Mouse (Mus musculus) liver, postnatal 0 days (tissue): ENCODE data around the gene Cbln1. TPM values are rescaled to one million over a fixed set of nuclear protein-coding genes. Genes with fewer than 3 reads are reported as not detected.

Experiments used
- ATAC-seq: fragments of 200-750 bp; cut with Nextera tagmentation; 2 replicates; pipeline ENCODE4 v1.8.0; 2017; ENCODE audit warnings: mild to moderate bottlenecking, moderate library complexity
- DNase-seq: peaks from one replicate; pipeline ENCODE4 v3.0.0-alpha.2; 2016
- H3K27ac ChIP-seq: fragments of 300-500 bp; sonication (generic); 2 replicates; pipeline ENCODE4 v1.5.1; 2014; ENCODE audit warnings: antibody characterized with exemption, moderate library complexity, mild to moderate bottlenecking, low read depth
- H3K27me3 ChIP-seq: fragments of 300-500 bp; sonication (generic); 2 replicates; pipeline ENCODE4 v1.6.1; 2014; ENCODE audit warnings: low read length, control low read depth, mixed read lengths; ENCODE audit not compliant: insufficient read depth
- H3K36me3 ChIP-seq: fragments of 300-500 bp; sonication (generic); replicated peaks from 2 replicates; pipeline ENCODE4 v1.6.1; 2014; ENCODE audit warnings: mild to moderate bottlenecking, control low read depth, low read length, moderate library complexity, mixed read lengths; ENCODE audit not compliant: insufficient read depth
- H3K4me1 ChIP-seq: fragments of 300-500 bp; sonication (generic); 2 replicates; pipeline ENCODE4 v1.6.1; 2014; ENCODE audit warnings: antibody characterized with exemption, mild to moderate bottlenecking, control low read depth; ENCODE audit not compliant: insufficient read depth
- H3K4me2 ChIP-seq: fragments of 300-500 bp; sonication (generic); 2 replicates; pipeline ENCODE4 v1.6.1; 2014; ENCODE audit warnings: low read depth, mild to moderate bottlenecking, low read length, moderate library complexity, mixed read lengths
- H3K4me3 ChIP-seq: fragments of 300-500 bp; sonication (generic); 2 replicates; pipeline ENCODE4 v1.5.1; 2014; ENCODE audit warnings: low read depth, low read length
- H3K9ac ChIP-seq: fragments of 300-500 bp; sonication (generic); replicated peaks from 2 replicates; pipeline ENCODE4 v1.6.1; 2014; ENCODE audit warnings: mild to moderate bottlenecking, moderate library complexity
- H3K9me3 ChIP-seq: fragments of 300-500 bp; sonication (generic); 2 replicates; pipeline ENCODE4 v1.6.1; 2016; ENCODE audit warnings: mild to moderate bottlenecking, control low read depth, low read length, mixed read lengths
- CTCF ChIP-seq: sonication (generic); IDR thresholded peaks from 2 replicates; pipeline ENCODE4 v1.5.1; 2016; ENCODE audit warnings: antibody characterized with exemption, low read depth
- EP300 ChIP-seq: IDR thresholded peaks from 2 replicates; pipeline ENCODE4 v1.6.1; 2016; ENCODE audit warnings: antibody characterized with exemption, low read depth, mild to moderate bottlenecking
- WGBS: fragments of 180-500 bp; shearing (Covaris S2); extraction: QIAGEN DNeasy Blood & Tissue Kit; methylation state at CpG from one replicate; pipeline ENCODE4 v1.1.7; 2014; ENCODE audit not compliant: insufficient replicate concordance; 5-methylcytosine and 5-hydroxymethylcytosine counted together
- polyA plus RNA-seq: library from polyadenylated mRNA; unstranded; fragments of >200 nt; fragmentation: Nextera tagmentation; extraction: Ambion mirVana; gene quantifications from 2 replicates; pipeline ENCODE4 v1.2.1, GENCODE M21; 2015

Gene Cbln1
- polyA plus RNA-seq, 1 experiment from 2014 or later = not detected

DNA sequence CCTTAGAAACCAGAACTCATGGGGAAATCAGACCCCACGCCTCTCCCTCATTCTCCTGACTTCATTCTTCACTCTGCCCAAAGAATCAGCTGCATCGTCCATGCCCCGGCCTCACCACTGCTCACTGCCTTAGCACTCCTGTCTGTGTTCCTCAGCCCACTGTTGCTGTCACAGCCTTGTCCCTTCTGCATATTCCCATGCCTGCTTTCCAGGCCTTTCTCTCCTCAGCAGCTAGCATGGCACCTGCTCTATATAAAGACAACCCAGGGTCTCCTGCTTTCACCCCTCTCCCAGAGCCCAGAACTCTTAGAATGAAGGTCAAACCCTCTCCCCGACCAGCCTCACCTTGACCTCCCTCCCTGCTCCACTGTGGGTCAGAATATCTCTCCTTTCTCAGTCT lies 15.5 kb downstream of the Cbln1 start:
- no peak overlapping the region for H3K27ac ChIP-seq
- H3K9ac ChIP-seq = no peak overlapping the region
- no peaks in the 10 kb centered on the region for H3K9me3 ChIP-seq
- no peak for ATAC-seq
- no peak overlapping the region for H3K4me3 ChIP-seq
- 70% methylated on average over 4 of the region's 4 CpGs for WGBS
- H3K4me1 ChIP-seq = no peaks in the 10 kb centered on the region
- no peak overlapping the region for H3K4me2 ChIP-seq
- H3K36me3 ChIP-seq = no peaks in the 10 kb centered on the region
- no peak for DNase-seq
- no peak for TF ChIP-seq EP300
- no peak for TF ChIP-seq CTCF
- no peaks in the 10 kb centered on the region for H3K27me3 ChIP-seq

DNA sequence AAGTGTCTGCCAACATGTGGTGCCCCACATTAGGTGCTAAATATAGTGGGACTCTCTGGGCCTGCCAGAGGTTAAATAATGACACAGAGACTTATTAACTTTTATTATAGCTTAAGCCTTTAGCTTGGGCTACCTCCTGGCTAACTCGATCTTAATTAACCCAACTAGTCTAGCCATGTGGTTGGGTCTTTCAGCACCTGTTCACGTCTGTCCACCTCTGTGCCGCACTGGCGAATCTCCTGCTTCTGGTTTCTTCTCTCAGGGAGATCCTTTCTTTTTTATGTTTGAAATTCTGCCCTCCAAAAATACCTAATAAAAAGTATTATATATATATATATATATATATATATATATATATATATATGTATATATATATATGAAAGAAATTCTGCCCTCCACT lies 19.6 kb downstream of the Cbln1 start:
- Histone ChIP-seq H3K4me2 (no peak overlapping the region), H3K4me1 (no peaks in the 10 kb centered on the region), H3K27me3 (no peaks in the 10 kb centered on the region), H3K9me3 (no peaks in the 10 kb centered on the region), H3K27ac (no peak overlapping the region), H3K9ac (no peak overlapping the region), H3K36me3 (no peaks in the 10 kb centered on the region), H3K4me3 (no peak overlapping the region)
- no peak for DNase-seq
- no peak for ATAC-seq
- 79% methylated on average over 4 of the region's 4 CpGs for whole genome bisulfite sequencing
- no peak for TF ChIP-seq EP300
- no peak for TF ChIP-seq CTCF

DNA sequence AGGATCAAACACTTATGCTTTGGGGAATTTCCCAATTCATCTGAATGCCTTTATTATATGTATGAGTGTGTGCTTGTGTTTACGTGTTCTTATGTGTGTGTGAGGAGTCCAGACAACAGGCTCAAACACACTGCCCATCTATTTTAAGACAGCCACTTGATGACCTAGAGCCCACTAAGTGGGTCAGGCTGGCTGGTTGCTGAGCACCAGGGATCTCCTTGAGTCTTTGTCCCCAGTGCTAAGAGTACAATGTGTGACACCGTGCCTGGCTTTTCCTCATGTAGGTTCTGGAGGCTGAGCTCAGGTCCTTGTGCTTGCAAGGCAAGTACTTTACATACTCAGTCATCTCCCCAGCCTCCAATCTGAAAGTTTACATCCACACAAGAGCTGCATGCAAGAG lies 20.7 kb downstream of the Cbln1 start:
- TF ChIP-seq EP300 (no peak), CTCF (no peak)
- DNase-seq (no peak), ATAC-seq (no peak)
- Histone ChIP-seq H3K4me1 (no peaks in the 10 kb centered on the region), H3K36me3 (no peaks in the 10 kb centered on the region), H3K27ac (no peak overlapping the region), H3K27me3 (no peaks in the 10 kb centered on the region), H3K9ac (no peak overlapping the region), H3K9me3 (no peaks in the 10 kb centered on the region), H3K4me3 (no peak overlapping the region), H3K4me2 (no peak overlapping the region)
- 77% methylated on average over 2 of the region's 2 CpGs for WGBS

DNA sequence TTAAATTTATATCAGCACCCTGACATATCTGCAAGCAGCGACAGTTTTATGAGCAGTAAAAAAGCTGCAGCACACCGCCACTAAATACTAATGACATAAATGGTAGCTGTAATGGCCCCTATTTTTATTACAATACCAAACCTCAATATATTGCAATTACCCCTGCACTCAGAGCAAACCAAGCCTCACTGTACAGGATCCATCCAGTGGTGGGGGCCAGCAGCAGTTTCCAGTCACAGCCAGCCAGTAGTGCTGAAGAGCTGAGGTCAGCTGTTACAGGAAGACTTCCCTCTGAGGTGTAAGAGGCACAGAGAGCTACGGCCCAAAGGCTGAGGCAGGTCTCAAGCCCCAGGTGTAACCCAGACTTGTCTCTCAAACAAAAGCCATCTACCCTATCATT lies 37.8 kb downstream of the Cbln1 start:
- Histone ChIP-seq H3K4me3 (no peak overlapping the region), H3K4me2 (no peak overlapping the region), H3K27ac (no peak overlapping the region), H3K9me3 (no peaks in the 10 kb centered on the region), H3K36me3 (no peaks in the 10 kb centered on the region), H3K4me1 (no peaks in the 10 kb centered on the region), H3K27me3 (no peaks in the 10 kb centered on the region), H3K9ac (no peak overlapping the region)
- DNase-seq = no peak
- TF ChIP-seq CTCF = no peak
- no peak for TF ChIP-seq EP300
- no peak for ATAC-seq
- WGBS = 75% methylated on average over 3 of the region's 3 CpGs

DNA sequence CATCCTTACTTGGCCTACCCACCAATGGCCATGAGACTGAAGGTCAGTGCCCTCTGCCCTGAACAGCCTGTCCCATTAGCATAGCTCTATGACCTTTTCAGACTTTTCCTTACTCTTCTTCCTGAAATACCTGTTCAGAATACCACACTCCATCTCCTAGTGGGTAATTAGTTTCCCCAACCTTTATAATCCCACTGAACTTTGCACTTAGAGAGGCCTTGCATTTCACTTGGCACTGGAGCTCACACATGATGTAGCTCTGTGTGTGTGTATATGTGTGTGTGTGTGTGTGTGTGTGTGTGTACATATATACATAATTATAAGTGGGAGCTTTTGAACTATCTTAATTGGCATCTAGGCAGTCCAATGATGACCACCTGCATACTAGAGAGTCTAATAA lies 45.2 kb downstream of the Cbln1 start:
- DNase-seq (no peak), ATAC-seq (no peak)
- H3K36me3 ChIP-seq = no peaks in the 10 kb centered on the region
- no peaks in the 10 kb centered on the region for H3K4me1 ChIP-seq
- TF ChIP-seq EP300 (no peak), CTCF (no peak)
- no peak overlapping the region for H3K4me2 ChIP-seq
- H3K9ac ChIP-seq = no peak overlapping the region
- H3K27me3 ChIP-seq = no peaks in the 10 kb centered on the region
- H3K9me3 ChIP-seq = no peaks in the 10 kb centered on the region
- H3K27ac ChIP-seq = no peak overlapping the region
- H3K4me3 ChIP-seq = no peak overlapping the region

DNA sequence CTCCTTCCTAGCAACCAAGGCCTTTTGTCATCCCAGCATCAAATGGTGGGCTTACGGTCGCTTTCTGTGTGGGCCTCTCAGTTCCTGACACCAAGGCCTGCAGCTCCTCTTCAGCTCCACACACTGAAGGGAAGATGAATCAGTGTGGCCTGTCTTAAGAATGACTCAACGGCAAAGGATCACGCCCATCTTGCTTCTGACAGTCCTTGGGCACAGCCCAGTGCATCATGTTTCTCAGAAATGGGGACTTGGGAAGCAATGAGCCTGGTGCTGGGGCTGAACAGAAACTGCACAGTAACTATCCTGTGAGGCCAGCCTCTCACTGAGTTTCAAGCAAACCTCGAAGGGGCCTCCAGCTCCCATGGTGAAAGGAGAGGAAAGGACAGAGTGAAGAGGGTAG lies 47.7 kb downstream of the Cbln1 start:
- Histone ChIP-seq H3K4me2 (no peak overlapping the region), H3K36me3 (no peaks in the 10 kb centered on the region), H3K4me3 (no peak overlapping the region), H3K9ac (no peak overlapping the region), H3K27ac (no peak overlapping the region), H3K27me3 (no peaks in the 10 kb centered on the region), H3K4me1 (no peaks in the 10 kb centered on the region), H3K9me3 (no peaks in the 10 kb centered on the region)
- no peak for TF ChIP-seq CTCF
- TF ChIP-seq EP300 = no peak
- WGBS = 82% methylated on average over 4 of the region's 5 CpGs
- DNase-seq (no peak), ATAC-seq (no peak)

DNA sequence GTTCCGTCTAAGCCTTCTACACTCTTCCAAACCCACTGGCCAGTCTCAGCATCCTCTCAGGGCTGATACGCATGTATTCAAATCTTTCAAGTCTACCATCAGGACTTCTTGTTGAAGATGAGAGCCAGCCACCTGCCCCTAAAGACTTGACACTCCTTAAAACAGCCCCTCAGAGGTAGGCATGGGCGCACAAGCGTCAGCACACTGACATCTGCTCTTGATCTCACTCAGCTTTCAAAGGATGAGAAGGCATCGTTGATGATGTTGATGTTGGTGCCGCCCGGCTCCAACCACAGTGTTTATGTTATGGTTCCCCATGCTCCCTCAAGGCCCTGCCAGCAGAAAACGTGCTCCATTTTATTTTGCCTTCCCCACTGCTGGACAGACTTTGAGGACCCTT lies 50.7 kb downstream of the Cbln1 start:
- ATAC-seq = no peak
- no peak overlapping the region for H3K9ac ChIP-seq

More for the DNA sequence above, 50.7 kb downstream of the Cbln1 start:
- no peak for DNase-seq
- Histone ChIP-seq H3K27me3 (no peaks in the 10 kb centered on the region), H3K9me3 (no peaks in the 10 kb centered on the region), H3K4me2 (no peak overlapping the region), H3K4me3 (no peak overlapping the region), H3K27ac (no peak overlapping the region), H3K4me1 (no peaks in the 10 kb centered on the region), H3K36me3 (no peaks in the 10 kb centered on the region)
- 76% methylated on average over 8 of the region's 8 CpGs for WGBS
- TF ChIP-seq EP300 (no peak), CTCF (no peak)

Other genes starting within 250 kb of the Cbln1 start
- gene 4933402J07Rik, start 91.2 kb upstream of the Cbln1 start, polyA plus RNA-seq = not detected in 2 replicates